Mouse (Mus musculus) left cerebral cortex, adult 18-20 months (tissue): Measurements from ENCODE around the gene Stum. TPM values are rescaled to one million over a fixed set of nuclear protein-coding genes. Genes with fewer than 3 reads are reported as not detected.
A peak's percentile ranks its signal among the peaks of the same experiment; 100 is the strongest.

ENCODE experiments used
- DNase-seq, 2 experiments: peaks; one replicate each; pipeline ENCODE4 v3.0.0; 2021 to 2022; ENCODE audit warnings: low spot score in 2 of 2, mixed read lengths in 1 of 2
- total RNA-seq, 2 experiments: library from RNA; stranded (reverse); gene quantifications; 2 replicates each; pipeline ENCODE4 v1.2.3; 2021

Stum gene
- total RNA-seq, 2 experiments from 2014 or later, result 171 to 180 TPM

DNA sequence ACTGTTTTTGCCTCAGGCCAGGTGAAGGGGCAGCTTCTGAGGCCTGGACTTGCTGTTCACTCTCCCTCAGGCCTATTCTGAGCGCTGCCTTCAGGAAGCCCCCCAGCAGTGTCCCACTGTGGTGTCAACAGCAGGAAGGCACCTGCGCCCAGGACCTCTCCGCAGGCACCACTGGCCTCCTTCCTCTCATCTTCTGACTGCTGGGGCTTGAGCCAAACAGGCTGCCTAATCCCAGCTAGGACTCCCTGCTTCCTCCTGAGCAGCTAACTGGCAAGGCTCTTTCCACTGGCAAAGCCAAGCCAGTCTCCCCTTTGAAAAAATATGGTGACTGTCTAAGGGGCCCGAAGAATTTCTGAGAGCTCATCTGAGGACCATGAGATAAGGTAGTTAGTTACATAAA is 16.9 kb upstream of the Stum start:
- DNase-seq, result no peak

DNA sequence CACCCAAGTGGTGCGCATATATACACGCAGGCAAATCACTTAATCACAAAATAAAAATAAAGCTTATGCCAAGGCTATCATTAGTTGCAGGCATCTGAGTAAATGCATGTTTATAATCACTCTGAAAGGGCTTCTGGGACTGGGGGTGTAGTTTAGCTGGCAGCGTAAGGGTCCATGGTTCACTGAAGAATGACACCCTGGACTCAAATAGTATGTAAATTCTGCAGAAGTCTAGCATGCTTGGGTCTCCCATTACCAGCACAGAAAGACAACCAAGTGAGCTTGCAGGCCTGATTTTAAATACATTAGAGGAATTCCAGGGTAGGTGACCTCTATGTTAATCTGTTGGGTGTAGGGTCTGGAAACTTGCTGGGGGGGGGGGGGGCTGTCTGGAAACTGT is 16.5 kb upstream of the Stum start:
- DNase-seq, result no peak

DNA sequence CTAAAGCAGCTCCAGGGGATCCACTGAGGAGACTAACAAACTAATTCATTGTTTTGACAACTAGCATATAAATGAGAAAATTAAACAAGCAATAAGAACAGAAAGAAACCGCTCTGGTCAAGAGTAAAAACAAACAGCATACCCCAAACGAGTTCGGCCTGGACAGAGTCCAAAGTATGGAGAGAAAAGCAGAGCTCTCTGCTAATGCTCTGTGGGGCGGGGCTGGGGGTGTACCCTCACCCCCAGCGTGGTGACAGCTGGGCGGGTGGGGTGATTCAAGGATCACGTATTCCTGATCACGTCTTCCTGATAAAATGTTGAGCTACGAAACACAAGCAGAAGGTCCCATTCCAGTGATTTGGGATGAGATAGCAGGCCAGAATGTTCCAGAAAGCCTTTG is 9.5 kb upstream of the Stum start:
- DNase-seq, result no peak

DNA sequence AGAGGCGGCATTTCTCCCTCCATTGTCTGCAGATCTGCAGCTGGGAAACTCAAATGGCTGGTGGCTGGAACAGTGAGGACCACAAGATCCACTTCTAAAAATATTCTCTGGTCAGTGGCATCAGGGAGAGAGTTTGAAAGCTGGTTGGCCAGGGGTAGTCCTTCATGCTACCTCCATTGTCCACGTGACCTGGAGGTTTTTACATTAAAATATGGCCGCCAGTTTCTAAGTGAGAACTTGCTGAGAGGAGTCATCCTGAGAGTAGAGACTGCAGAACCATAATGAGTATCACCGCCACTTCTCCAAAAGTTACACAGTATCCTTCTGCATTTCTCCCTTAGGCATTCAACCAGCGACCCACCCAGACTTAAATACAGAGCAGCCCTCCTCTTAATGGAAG is 2.0 kb upstream of the Stum start:
- DNase-seq, result no peak

DNA sequence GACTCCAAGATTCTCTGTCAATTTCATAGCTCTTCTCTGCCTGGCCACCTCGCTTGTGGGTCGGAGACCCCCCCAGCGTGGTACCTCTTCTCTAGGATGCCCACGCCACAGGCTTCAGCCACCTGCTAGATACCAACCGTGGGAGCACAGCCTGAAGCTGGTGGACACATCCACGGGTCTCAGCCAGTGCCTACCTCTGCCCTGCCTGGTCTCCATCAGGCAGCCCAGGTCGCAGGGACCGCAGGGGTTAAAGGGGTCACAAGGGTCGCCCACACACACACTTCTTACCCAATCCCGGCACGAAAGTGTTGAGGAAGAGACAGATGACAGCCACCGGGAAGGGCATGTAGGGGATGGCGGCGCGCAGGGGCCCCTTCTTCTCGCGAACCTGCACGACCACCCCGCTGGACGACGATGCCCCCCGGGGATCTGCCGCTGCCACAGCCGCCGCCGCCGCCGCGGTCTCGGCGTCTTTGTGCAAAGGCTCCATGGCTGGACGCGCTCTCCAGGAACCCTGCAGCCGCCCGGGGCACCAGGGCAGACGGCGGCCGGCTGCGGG is 385 bp downstream of the Stum start:
- no peak for DNase-seq

DNA sequence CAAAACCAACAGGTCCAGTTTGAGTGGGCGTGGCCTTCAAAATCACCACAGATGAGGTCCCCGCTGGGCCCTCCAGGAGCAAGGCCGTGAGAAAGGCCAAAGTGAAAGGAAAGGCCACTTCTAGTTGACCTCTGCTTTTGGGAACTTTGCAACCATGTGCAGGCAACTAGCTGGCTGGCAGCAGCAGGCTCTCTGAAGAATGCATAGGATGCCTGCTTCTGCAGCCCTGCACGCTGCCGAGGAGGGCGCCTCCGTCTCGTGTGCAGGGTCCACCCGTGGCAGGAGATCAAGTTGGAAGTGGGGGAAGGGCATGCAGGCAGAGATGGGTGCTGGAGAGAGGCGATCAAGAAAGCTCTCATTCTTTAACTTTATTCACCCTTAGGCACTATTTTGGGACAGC is 1.3 kb downstream of the Stum start:
- peak in 1 of 2 experiments; percentile 18 for DNase-seq

DNA sequence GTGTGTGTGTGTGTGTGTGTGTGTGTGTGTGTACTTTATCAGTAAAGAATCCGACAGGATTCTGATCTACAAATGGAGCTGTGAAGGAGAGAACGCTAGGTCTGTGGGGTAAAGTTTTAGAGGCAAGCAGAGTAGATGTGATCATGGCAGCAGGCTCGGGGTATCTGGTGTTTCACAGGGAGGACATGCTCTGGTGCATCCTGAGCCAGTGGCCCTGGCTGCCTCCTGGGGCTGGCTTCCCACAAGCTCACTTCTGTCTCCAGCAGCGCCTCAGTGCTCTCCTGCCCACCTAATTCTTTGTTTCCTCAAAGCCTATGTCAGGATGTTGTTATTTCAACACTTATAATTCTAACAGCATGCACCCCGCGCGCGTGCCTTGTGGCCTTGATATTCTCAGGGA is 2.0 kb downstream of the Stum start:
- DNase-seq, result no peak

DNA sequence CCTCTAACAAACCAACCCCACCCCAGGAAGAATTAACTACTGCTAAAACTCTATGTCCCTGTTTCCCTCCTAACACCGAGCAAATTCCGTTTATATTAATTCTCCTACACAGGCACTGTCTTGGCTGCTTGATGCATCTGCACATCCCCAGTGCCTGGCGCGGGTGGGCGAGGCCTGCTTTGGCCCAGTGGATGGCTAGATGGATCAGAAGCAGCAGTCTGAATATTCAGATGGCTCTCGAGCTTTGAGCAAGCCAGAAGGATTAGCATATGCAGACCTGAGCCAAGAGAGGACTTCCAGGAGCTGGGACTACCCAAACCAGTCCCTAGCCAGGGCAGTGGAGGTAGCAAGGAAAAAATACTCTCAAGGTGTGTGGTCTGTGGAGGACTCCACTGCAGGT is 3.0 kb downstream of the Stum start:
- DNase-seq, result peak in 1 of 2 experiments; percentile 54

DNA sequence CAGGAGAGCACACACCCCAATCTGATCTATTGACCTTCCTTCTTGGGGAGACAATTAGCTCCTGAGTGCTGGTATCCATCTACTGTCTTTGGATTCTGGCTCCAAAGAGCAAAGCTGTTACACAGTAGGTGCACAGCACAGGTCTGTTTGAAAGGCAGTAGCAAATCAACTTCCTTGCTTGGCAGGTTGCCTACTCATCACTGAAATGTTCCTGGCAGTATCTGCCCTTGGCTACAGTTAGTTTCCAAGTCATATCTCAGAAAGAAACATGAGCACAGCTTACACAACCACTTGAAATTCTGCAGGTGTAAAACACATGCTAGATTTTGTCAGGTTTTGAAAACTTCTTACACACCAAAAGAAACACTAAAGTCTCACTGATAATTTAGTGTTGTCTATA is 9.7 kb downstream of the Stum start:
- no peak for DNase-seq

DNA sequence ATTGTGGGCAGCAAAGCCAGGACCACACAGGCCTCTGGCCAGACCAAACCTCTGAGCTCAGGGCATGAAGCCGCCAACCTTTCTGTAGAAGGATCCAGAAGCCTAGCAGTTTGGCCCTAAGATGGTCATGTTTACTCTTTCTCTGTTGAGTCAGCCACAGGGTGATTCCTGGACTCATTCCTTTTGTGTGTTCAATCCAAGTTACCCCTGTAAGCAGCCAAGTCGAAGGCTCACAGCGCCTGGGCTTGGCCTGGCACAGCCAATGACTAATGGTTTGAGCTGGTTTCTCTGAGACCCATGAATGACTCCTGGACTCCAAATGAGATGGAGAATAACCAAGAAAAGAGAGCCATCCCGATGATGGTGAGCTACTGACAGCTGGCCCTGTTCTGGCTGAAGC is 15.3 kb downstream of the Stum start:
- no peak for DNase-seq

DNA sequence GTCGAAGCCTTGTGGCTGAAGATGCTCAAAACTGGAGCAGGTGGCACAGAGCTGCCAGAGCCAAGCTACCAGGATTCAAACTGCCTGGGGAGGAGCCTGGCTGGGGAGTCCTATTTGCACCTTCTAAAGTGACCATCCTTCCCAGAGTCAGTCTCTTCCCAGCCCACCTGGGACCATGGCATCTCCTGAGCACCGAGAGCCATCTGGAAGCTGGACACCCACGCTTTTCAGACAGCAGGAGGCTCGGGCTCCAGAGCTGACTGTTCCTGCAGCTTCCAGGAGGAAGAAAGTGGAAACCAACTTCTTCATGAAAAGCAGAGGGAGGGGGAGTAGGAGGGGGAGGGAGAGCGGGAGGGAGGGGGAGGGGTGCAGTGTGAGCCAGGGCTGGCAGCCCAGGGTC is 17.7 kb downstream of the Stum start:
- DNase-seq, result peak; percentile 57 to 78

DNA sequence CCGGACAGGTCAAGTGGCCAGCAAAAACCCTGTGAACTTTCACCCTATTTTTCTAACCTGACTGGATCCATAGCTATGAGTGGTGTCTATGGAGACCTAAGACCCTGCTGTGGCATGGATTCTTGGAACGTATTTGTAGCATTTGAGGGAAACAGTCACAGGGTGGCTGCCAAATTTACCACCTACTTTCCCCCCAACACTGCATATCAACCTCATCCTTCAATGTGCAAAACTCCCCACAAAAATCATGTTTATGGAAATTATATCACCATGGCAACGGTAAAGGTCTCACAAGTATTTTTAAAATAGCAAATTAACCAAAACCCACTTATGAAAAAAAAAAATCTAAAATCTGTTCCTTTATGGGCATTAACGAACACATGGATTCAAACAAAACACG is 18.9 kb downstream of the Stum start:
- no peak for DNase-seq

DNA sequence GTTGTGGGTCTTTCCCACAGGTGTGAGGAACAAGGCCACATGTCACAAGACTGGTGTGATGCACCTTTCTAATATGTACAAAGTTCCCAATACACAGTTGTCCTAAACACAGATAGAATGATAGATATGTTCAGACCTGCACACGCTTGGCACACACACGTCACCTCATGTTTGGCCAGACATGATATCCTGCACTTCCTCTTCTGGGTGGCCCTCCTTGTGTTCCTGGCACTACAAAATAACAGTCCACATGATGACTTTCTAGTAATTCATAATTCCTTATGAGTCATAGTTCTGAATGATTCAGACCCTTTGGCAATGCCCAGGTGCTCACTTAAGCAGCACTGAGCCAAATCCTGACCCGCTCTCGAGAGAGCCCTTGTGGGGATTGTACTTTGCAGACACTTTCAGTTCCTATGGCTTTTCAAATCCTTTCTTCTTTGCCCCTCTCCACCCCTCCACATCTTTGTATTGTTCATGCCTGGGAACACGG is 20.3 kb downstream of the Stum start:
- no peak for DNase-seq

DNA sequence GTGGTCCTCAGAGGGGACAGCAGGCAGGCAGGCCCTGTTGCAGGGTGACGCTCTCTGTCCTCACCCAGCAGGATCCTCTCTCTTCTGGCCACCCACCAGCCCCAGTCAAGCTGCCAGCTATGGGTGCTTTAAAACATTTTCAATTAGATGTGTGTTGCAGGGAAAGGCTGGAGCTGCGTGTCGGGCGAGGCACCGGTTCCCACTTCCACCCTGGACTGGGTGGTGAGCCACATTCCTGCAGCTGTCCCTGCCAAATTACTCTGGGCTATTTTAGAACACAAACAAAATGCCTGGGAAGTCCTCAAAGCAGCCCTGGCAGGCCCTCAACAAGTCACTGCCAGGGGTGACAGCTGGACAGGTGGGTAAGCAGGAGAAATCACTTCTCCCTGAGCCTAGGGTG is 20.9 kb downstream of the Stum start:
- peak in 1 of 2 experiments; percentile 31 for DNase-seq

DNA sequence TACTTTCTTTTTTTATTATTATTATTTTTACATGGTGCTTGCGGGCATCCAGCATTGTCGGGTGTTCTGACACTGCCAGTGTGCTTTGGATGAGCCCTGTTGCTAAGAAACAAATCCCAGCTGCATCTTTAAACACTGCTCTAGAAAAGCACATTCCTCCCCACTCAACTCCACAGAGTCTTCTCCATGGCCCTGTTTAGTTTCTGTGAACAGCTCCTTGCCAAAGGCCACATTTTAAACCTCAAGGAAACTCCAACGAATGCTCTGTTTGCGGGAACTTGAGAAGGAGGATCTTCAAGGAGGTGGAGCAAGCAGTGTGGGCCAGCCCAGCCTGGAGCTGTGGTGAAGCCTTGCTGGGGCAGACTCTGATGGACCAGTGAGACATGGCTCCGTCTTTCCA is 22.6 kb downstream of the Stum start:
- no peak for DNase-seq

DNA sequence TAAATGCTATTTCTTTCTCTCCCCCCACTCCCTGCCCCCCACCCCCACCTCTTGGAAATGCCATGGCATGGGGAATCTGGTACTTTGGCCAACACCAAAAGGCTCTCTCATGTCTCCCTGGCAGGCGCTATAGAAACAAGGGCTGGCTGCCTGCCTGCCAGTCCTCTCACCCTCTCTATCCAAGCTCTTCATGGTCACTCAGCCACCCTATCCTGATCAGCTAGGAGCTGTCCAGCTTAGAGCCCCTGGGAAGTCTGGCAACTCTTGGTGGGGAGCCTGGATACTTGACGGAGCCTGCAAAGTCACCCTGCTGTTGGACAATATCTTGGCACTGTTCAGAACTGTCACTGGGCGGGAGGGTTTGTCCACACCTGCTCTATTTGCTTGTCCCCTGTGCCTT is 24.6 kb downstream of the Stum start:
- DNase-seq, result no peak

DNA sequence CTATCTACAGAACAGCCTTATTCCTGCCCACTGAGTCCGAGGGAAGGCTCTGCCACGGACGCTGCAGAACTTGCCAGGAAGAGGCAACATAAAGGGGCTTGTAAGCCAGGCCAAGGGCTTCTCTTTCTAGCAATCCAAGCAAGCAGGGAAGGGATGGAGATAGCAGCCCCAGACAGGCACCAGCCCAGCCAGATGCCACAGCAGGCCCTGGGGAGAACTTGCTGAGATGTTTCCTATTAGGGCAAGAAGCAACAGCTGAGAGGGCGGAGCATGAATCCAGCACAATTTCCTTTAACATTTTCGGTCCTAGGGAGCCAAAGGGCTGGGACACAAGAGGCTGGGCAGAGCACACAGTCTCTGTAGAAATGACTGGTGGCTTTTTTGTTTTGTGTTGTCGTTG is 25.0 kb downstream of the Stum start:
- DNase-seq, result no peak

DNA sequence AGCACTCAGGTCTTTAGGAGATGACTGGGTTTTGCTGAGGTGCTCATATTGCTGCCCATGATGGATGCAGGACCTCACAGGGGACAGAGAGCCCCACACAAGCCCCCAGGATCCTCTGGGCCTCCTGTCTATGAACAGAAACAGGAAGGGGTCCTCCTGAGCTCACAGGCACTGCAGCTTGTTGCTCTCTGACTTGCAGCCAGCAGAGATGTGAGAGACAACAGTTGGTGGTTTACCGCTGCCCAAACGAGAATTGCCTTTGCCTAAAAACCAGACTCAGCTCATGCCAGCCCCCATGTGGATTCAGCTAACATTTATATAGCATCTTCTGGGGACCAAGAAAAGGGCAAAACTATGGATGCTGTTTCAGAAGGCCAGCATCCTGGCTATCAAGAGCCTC is 33.7 kb downstream of the Stum start:
- no peak for DNase-seq

DNA sequence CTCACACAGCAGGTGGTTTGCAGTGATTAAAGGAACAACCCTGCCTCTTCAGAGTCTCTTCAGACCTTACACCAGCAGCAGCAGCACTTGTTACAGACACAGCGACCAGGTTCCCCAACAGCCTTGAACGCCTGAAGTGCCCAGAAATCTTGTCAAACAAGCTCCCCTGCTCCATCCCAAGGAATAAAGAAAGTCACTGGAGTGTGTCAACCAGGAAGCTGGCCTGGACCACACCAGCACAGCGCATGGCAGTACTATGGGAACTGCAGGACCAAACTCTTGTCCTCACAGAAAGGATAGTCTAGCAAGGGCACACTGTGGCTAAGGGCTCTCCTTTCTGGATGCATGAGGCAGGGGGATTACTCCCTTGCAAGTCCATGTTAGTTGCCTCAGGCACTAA is 38.9 kb downstream of the Stum start:
- no peak for DNase-seq

DNA sequence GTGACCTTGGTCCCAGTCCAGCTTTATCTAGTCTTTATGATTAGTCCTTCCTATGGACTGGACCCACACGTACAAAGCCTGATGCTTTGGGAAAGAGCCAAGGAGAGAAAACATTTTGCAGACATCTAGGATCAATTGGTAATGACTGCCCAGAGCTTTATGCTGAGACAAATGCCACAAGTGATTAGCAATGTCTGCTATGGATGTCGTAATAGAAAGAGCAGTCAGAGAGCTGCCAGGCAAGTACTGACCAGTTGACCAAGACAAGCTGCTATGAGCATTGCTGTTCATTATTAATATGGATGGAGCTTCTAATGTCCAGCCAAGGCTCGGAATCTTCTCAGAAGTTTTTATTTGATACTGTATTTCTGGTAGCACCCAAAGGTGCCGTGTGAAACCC is 43.8 kb downstream of the Stum start:
- DNase-seq, result no peak

DNA sequence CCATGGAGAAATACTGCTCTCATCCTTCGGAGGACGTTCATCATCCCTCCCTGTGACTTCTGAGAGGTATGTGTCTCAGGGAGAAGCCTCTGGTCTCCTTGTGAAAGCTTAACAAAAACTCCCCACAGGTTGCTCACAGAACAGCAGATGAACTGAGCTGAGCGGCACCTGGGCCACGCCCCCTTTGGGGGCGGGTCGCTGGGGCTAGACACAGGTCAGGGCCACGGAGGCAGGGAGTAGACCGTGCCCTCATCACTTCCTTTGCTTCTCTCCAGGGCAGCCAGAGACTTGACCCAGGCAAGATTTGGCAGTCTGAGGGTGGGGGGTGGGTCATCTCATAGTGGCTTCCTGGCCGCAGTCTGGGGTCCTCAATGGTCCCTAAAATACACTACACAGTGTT is 48.4 kb downstream of the Stum start:
- no peak for DNase-seq

DNA sequence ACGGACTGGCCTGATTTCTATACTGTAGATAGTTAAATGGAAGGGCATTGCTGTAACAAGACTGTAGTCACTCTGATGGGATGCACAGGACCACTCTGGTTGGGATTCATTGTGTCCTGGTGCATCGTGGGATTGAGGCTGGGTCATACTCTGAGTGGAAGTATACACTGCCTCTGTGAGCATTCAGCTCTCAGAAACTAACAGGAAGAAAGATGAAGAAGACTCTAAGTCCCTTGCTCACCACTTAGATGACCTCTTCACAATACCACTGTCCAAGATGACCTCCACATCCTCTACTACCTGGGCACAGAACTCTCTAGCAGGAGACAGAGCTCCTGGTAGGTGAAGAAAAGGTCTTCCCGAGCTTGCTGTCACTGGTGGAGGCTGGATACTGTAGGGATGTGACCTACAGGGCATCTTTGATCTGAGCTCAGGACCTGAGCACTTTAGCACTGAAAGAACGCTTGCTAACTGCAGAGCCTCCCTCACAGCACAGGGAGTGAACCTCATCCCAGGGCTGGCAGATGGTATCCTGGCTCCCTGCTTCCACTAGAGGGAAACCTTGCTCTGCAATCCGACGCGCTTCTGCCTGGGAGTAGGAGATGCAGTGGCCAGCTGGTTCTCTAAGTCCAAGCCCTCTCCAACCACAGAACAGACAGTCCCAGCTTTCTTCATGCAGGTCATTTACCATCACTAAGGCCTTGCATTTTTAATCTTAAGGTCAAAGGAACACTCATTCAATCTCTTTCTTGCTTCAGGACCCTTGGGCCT is 49.3 kb downstream of the Stum start:
- DNase-seq, result peak; percentile 49 to 74

DNA sequence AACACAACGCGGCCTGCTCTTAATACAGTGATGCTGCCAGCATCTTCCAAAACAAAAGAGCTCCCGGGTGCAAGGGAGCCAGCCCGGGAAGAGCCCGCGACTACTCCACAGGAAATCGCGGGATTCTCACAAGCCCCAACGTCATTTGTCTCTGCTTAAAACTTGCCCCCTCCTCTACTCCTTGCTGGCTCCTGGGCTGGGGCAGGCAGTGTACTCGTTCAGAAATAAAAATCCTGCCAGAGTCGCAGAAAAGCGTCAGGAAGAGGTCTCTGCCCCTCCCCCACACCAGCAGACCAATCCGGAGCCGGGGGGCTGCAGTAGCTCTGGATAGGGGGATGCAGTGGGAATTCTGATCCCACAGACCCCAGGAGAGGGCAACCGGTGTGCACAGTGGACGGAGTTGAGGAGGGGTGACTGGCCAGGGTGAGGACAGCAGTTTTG is 50.2 kb downstream of the Stum start:
- DNase-seq, result no peak
